Mouse (Mus musculus): ENCODE measurements around the gene Akna.

The Akna gene

GRCm38 (mm10) chr4:63403040-63403959 is at the start of gene Akna:
Gene Akna (minus strand): TSS chr4:63403354.
- peak; percentile 77 for DNase-seq (ENCODE audit: low read depth, low spot score)

- no peak for DNase-seq (ENCODE audit: low read depth, low spot score)
Observed at GRCm38 (mm10) chr4:63452555-63452954, 49.4 kb upstream of the Akna start.

GRCm38 (mm10) chr4:63450551-63450950 is 47.4 kb upstream of the Akna start:
- DNase-seq (ENCODE audit: low read depth, low spot score) = no peak

DNA sequence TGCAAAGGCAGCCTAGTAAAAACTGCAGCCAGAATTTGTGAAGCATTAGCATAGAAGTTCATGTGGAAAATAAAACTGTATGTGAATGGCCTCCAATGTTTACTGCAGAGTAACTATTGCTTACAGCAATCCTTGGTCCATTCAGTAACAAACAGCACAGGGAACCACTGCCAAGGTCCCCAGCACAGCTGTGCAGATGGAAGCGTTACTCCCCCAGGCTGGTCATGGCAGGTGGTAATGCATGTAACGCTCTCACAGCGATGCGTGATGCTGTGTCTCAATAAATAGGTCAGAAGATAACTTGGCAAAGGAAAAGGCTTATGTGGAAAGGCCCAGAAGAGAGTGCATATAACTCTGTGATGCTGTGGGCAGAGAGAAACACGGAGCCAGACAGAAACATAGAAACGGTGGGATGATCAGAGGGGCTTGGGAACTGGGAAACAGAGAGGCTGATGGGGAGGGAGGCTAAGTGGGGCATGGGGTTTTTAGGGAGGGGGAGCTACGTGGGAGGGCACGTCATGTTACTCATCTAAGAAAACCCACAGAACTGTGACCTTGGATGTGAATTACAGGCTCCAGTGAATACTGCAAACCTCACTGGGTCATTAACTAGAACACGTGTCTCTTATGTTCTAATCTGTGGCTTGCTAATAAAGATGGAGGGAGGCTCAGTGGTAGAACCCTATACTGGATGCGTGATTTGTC is 41.4 kb upstream of the Akna start:
- no peak for DNase-seq (ENCODE audit: low read depth, low spot score)

DNA sequence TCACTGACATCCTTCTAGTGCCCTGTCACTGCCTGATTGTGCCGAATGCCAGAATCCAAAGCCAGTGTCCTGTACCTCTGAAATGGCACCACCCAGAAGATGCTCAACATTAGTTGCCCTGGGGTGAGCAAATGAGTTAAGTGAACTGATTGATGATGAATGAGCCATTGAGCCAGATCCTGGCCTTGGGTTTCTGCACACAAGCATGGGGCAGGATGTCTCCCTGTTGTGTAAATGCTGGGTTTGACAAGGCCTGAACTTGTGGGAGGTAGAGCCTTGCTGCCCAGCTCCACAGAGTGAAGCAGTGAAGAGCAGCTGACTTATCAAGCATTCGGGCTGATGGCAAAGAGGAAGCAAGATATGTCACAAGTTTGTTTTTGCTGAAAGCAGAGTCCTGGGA is 39.9 kb upstream of the Akna start:
- DNase-seq (ENCODE audit: low read depth, low spot score) = no peak

GRCm38 (mm10) chr4:63441616-63442015 is 38.5 kb upstream of the Akna start:
- DNase-seq (ENCODE audit: low read depth, low spot score) = no peak

- DNase-seq (ENCODE audit: low read depth, low spot score) = no peak
Observed at GRCm38 (mm10) chr4:63440262-63440661, 37.1 kb upstream of the Akna start.

DNA sequence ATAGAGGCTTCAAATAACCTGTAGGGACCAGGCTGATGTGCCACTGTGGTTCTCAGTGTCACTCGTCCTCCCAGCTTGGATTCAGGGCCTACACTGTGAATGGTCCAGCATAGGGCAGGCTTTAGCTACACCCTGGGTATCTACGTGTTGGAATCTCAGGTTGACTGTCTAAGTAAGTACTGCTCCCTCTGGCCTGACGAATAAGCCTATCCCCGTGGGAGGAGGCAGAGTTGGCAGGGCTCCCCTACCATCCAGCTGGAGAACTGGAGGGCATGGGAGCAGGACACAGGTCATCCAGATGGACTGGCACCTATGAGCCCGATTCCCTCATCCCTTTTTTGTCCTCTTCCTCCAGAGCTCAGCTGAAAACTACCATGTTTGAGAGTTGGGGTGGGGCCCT is 34.8 kb upstream of the Akna start:
- no peak for DNase-seq (ENCODE audit: low read depth, low spot score)

- DNase-seq (ENCODE audit: low read depth, low spot score) = no peak
Observed at GRCm38 (mm10) chr4:63437119-63437815, 34.1 kb upstream of the Akna start.

- DNase-seq (ENCODE audit: low read depth, low spot score) = no peak
Observed at GRCm38 (mm10) chr4:63435402-63435801, 32.2 kb upstream of the Akna start.

GRCm38 (mm10) chr4:63431098-63431497 is 27.9 kb upstream of the Akna start:
- DNase-seq (ENCODE audit: low read depth, low spot score) = no peak

- no peak for DNase-seq (ENCODE audit: low read depth, low spot score)
Observed at GRCm38 (mm10) chr4:63430357-63430756, 27.2 kb upstream of the Akna start.

- DNase-seq (ENCODE audit: low read depth, low spot score) = peak; percentile 61
Observed at GRCm38 (mm10) chr4:63426308-63426707, 23.2 kb upstream of the Akna start.

DNA sequence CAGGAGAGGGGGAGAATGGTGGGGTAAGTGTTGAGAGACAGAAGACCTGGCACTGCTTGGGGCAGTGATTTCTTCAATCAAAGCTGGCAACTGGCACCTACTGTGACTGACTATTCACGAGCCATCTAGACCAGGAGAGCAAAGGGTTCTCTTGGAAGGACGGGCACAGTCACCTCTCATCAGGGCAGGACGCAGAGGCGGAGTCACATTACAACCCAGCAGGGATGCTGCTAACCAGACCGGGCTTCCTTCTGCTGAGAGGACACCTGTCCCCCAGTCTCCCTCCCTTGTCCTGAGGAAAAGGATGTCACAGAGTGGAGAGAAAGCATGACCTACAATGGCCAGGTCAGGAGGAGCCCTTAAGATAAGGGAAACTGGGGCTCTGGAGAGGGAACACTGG is 20.7 kb upstream of the Akna start:
- DNase-seq (ENCODE audit: low read depth, low spot score) = no peak

GRCm38 (mm10) chr4:63423231-63423630 is 20.1 kb upstream of the Akna start:
- DNase-seq (ENCODE audit: low read depth, low spot score) = no peak

GRCm38 (mm10) chr4:63420143-63420920 is 17.2 kb upstream of the Akna start:
- DNase-seq (ENCODE audit: low read depth, low spot score) = no peak

DNA sequence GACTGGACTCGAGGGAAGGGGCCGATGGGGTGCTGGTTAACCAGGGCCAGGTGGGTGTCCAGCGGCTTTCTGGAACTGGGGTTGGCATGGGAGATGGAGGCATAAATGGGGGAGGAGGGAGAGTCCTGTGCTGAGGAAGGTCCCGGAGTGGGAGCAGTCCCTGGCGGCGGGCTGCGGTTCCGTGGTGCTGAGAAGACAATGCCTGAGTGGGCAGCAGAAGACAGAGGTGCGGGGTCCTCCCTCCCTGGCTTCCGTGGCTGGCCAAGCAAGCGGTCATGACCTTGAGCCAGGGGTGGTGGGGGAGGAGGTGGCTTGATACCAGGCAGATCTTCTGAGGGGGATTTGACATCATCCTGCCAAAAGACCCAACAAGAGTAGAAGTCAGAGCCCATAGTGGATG is 15.1 kb upstream of the Akna start:
- no peak for DNase-seq (ENCODE audit: low read depth, low spot score)

DNA sequence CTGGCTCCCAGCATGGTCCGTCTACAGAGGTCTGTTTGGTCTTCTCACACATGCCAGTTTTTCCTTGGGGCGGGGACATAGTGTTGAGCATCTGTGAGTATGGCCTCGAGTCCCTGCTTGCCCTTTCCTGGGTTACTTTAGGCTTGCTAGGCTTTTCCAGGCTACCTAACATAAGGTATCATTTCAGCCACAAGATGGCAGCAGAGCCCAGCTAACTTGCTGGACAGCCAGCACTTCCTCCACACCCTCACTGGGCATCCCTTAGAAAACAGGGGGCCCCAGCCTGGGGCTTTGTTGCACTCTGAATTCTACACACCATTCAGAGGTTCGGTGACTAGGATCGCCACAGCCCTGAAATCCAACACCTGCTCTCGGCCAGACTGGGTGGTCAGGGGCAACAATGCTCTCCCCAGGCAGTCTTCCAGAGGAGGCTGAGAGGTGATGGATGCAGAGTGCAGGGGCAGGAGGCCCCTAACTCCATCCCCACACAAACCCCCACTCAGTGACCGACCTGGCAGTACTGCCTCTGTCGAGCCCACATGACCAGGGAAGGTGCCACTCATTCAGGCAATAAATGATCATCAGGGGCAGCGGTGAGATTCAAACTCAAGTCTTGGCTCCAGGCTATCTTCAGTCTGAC is 14.3 kb upstream of the Akna start:
- peak; percentile 89 for DNase-seq (ENCODE audit: low read depth, low spot score)

DNA sequence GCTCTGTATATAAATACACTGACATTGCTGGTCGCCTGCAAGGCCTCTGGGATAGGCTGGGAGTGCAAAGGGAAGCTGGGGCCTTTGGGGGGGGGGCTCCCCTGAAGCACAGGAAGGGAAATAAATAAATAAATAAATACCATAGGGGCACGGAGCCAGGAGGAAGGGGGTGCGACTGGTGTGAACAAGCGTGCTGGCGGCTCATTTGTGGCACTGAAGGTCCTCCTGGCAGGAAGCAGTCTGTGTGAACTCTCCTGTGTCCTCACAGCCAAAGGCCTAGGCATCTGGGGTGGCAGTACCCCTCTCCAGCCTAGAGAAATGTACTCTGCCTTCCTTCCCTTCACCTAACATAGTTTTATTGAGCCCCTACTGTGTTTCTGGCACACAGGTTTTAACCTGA is 11.8 kb upstream of the Akna start:
- DNase-seq (ENCODE audit: low read depth, low spot score) = no peak

- no peak for DNase-seq (ENCODE audit: low read depth, low spot score)
Observed at GRCm38 (mm10) chr4:63411222-63411621, 8.1 kb upstream of the Akna start.

DNA sequence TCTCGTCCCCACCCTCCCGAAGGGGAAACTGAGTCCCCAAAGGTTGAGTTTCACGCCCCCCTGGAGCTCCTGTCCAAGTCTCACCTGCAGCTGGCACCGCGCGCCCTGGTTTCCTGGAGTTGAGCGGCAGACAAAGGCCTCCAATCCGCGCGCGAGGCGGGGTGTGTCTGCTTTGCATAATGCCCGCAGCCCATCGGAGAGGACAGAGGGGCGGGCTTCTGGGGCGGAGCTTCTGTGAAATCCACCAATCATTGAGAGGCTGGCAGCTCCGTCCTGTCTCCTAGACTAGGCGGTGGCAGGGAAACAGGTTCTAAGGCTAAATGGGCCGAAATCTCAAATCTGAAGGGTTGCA is 7.4 kb upstream of the Akna start:
- DNase-seq (ENCODE audit: low read depth, low spot score) = peak; percentile 95
